In the genomic region with DNA sequence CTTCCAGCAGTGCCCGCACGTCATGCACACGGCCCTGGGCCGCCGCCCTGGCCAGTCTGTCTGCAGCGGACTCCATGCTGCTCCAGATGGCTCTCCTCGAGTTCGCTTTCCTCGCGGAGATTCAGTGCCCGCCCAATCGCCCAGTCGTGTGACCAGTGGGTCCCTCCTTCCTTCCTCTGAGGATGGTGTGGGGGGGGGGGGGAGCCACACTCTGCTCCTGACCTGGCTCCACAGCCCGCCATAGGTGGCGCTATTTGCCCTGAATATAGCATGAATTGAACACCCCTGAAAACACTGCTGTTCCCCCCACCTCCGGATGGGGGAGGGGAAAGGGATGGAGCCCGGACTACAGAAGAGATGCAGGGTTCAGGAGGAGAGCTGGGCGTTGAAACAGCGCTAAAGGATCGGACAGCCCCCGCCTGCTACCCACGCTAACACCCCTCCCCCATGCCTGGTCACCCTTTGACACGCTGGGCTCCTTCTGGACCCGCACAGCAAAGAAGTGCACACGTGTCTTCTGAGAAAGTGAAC, we compare ENCODE assay signal across 9 mouse cellular contexts. TPM values are rescaled to one million over a fixed set of nuclear protein-coding genes. Genes with fewer than 3 reads are reported as not detected.
DNase-seq lines count a peak whose midpoint lies in the region; ATAC-seq and TF ChIP-seq lines count a peak whose summit lies in the region.
"Had no signal": no experiment of that assay in that cellular context is flagged by ENCODE, and none has a peak within 500 bp of the region (broad histone marks: within the 10 kb centered on the region; RNA-seq: fewer than 3 reads in every experiment).

No protein-coding gene starts in this region.

- DNase-seq in heart, adult 2 months, result peak in 1 of 2 experiments; percentile 22
- no peak for DNase-seq in heart, adult 8-10 months (ENCODE audit: low spot score)
- peak; percentile 69 for DNase-seq in embryo, embryonic 10 days (ENCODE audit: low spot score)
- peak; percentile 63 for DNase-seq in hindbrain, embryonic 10.5 days (ENCODE audit: low spot score)
- DNase-seq in liver, embryonic 14.5 days (ENCODE audit: low read depth in 3 of 3, low spot score in 3 of 3), result no peak
- DNase-seq in frontal cortex, adult 2 months (ENCODE audit: extremely low spot score in 1 of 2, low spot score in 1 of 2), result no peak
- no peak for DNase-seq in T-cell, adult 2 months (ENCODE audit: low spot score)

- H3K27ac ChIP-seq in heart, adult 2 months, result no peak overlapping the region
- no peak overlapping the region for H3K27ac ChIP-seq in hindbrain, embryonic 10.5 days
- no peak overlapping the region for H3K27ac ChIP-seq in liver, embryonic 14.5 days
- no peak overlapping the region for H3K27ac ChIP-seq in neural tube, embryonic 15.5 days (replicated peaks)
- H3K27ac ChIP-seq: limb, embryonic 15.5 days had no signal

- peaks cover 18% of the 10 kb centered on the region for H3K27me3 ChIP-seq in heart, adult 2 months (ENCODE audit: control insufficient read depth, insufficient read depth, low read length)
- peaks cover 99% of the 10 kb centered on the region for H3K27me3 ChIP-seq in hindbrain, embryonic 10.5 days (ENCODE audit: insufficient read depth, poor library complexity, severe bottlenecking)
- H3K27me3 ChIP-seq in liver, embryonic 14.5 days (ENCODE audit: control insufficient read depth, insufficient read depth, low read length), result peaks cover 55% of the 10 kb centered on the region
- peaks cover 85% of the 10 kb centered on the region for H3K27me3 ChIP-seq in neural tube, embryonic 15.5 days (replicated peaks)

- peak; percentile 34 for TF ChIP-seq CTCF in heart, adult 2 months (IDR thresholded peaks at IDR 0.05)
- TF ChIP-seq CTCF in liver, embryonic 14.5 days (IDR thresholded peaks at IDR 0.05; ENCODE audit: low read depth), result 0 out of 2 replicates have a peak, but pooled peaks have one; percentile 16

- no peak for ATAC-seq in liver, embryonic 14.5 days (ENCODE audit: insufficient read depth)
- 0 out of 2 replicates have a peak, but pooled peaks have one; percentile 38 for ATAC-seq in neural tube, embryonic 15.5 days (ENCODE audit: low FRiP score)

- TF ChIP-seq EP300 in heart, adult 2 months (IDR thresholded peaks at IDR 0.05; ENCODE audit: insufficient read depth, low read depth, low read length), result no peak
- TF ChIP-seq EP300 in liver, embryonic 14.5 days (IDR thresholded peaks at IDR 0.05; ENCODE audit: low read depth), result no peak

- no peak for TF ChIP-seq POLR2A in heart, adult 2 months (IDR thresholded peaks at IDR 0.05; ENCODE audit: insufficient read depth, low read depth, low read length)

- 2% methylated on average over 25 of the region's 25 CpGs for WGBS in heart, adult 2 months
- WGBS in hindbrain, embryonic 10.5 days, result under 1% methylated on average over 25 of the region's 25 CpGs
- WGBS in liver, embryonic 14.5 days (ENCODE audit: insufficient replicate concordance), result 1% methylated on average over 25 of the region's 25 CpGs
- 0% methylated on average over 25 of the region's 25 CpGs for WGBS in neural tube, embryonic 15.5 days

- H3K9me3 ChIP-seq in hindbrain, embryonic 10.5 days, result no peaks in the 10 kb centered on the region
- no peaks in the 10 kb centered on the region for H3K9me3 ChIP-seq in liver, embryonic 14.5 days (ENCODE audit: control insufficient read depth, low read length)
- H3K9me3 ChIP-seq in neural tube, embryonic 15.5 days (replicated peaks), result no peaks in the 10 kb centered on the region
- H3K9me3 ChIP-seq: limb, embryonic 15.5 days had no signal

- intact Hi-C loops in heart, adult 2 months (cut with DNase I), result no loop called here

- H3K79me2 ChIP-seq in heart, adult 2 months (replicated peaks; ENCODE audit: control insufficient read depth, insufficient read depth, low read length), result no peaks in the 10 kb centered on the region

- no peak overlapping the region for H3K4me3 ChIP-seq in heart, adult 2 months
- peak overlapping the region; percentile 33 for H3K4me3 ChIP-seq in hindbrain, embryonic 10.5 days
- H3K4me3 ChIP-seq in liver, embryonic 14.5 days (ENCODE audit: insufficient read depth in 1 of 2, low read depth in 2 of 2, low read length in 2 of 2), result no peak overlapping the region
- no peak overlapping the region for H3K4me3 ChIP-seq in neural tube, embryonic 15.5 days (replicated peaks)
- H3K4me3 ChIP-seq: limb, embryonic 15.5 days had no signal

- no peak overlapping the region for H3K4me2 ChIP-seq in liver, embryonic 14.5 days (ENCODE audit: low read depth)
- H3K4me2 ChIP-seq in neural tube, embryonic 15.5 days, result 0 out of 2 replicates have a peak overlapping the region, but pooled peaks have one; percentile 8
- H3K4me2 ChIP-seq: limb, embryonic 15.5 days had no signal

- H3K36me3 ChIP-seq in heart, adult 2 months (ENCODE audit: control insufficient read depth, insufficient read depth, low read length), result no peaks in the 10 kb centered on the region
- H3K36me3 ChIP-seq in hindbrain, embryonic 10.5 days, result no peaks in the 10 kb centered on the region
- no peaks in the 10 kb centered on the region for H3K36me3 ChIP-seq in liver, embryonic 14.5 days (replicated peaks; ENCODE audit: control insufficient read depth, insufficient read depth, low read depth)
- no peaks in the 10 kb centered on the region for H3K36me3 ChIP-seq in neural tube, embryonic 15.5 days
- H3K36me3 ChIP-seq: limb, embryonic 15.5 days had no signal

- H3K9ac ChIP-seq in heart, adult 2 months (ENCODE audit: low read depth, low read length), result no peak overlapping the region
- H3K9ac ChIP-seq in liver, embryonic 14.5 days (replicated peaks), result no peak overlapping the region
- no peak overlapping the region for H3K9ac ChIP-seq in neural tube, embryonic 15.5 days (replicated peaks)
- H3K9ac ChIP-seq: limb, embryonic 15.5 days had no signal

- no peaks in the 10 kb centered on the region for H3K4me1 ChIP-seq in heart, adult 2 months (ENCODE audit: control insufficient read depth, insufficient read depth, low read length)
- H3K4me1 ChIP-seq in hindbrain, embryonic 10.5 days (replicated peaks), result peaks cover 7% of the 10 kb centered on the region
- no peaks in the 10 kb centered on the region for H3K4me1 ChIP-seq in liver, embryonic 14.5 days (replicated peaks; ENCODE audit: control insufficient read depth in 2 of 2, insufficient read depth in 2 of 2, low read length in 1 of 2)
- H3K4me1 ChIP-seq in neural tube, embryonic 15.5 days, result no peaks in the 10 kb centered on the region

RNA-seq across cellular contexts. Expression of gene Cdkn2a, which starts 12.4 kb away (rescaled TPM):
- total RNA-seq in heart, adult 2 months (2021), result not detected
- 0.31 and 0.47 TPM in 2 replicates for polyA plus RNA-seq in heart, adult 2 months (2012; rRNA removed)
- total RNA-seq in heart, adult 8-10 months (2022), result under 1 TPM in 2 of 4 experiments, not detected in 2; 0.32 to 0.62 TPM
- not detected in 2 replicates for polyA plus RNA-seq in hindbrain, embryonic 10.5 days (2016; fragmentation: Nextera tagmentation; extraction: Ambion mirVana)
- polyA plus RNA-seq in liver, embryonic 14.5 days (2012; rRNA removed), result not detected in 2 replicates
- polyA plus RNA-seq in liver, embryonic 14.5 days (2014; fragmentation: Nextera tagmentation; extraction: Ambion mirVana), result not detected in 2 replicates
- polyA plus RNA-seq in neural tube, embryonic 15.5 days (2015; fragmentation: Nextera tagmentation; extraction: Ambion mirVana), result not detected in 2 replicates
- polyA plus RNA-seq in frontal cortex, adult 2 months (2012; rRNA removed), result 0.19 and 0.20 TPM in 2 replicates
- polyA plus RNA-seq: limb, embryonic 15.5 days had no signal

RNA-seq across cellular contexts. Expression of gene Cdkn2b, which starts 28.7 kb away (rescaled TPM):
- total RNA-seq in heart, adult 2 months (2021), result under 1 TPM; 0.39 to 0.59 TPM
- polyA plus RNA-seq in heart, adult 2 months (2012; rRNA removed), result 0.53 and 0.94 TPM in 2 replicates
- 1 to 10 TPM in 1 of 4 experiments, under 1 TPM in 3; 0.50 to 1.9 (median 0.71) TPM for total RNA-seq in heart, adult 8-10 months (2022)
- 0.54 and 2.2 TPM in 2 replicates for polyA plus RNA-seq in hindbrain, embryonic 10.5 days (2016; fragmentation: Nextera tagmentation; extraction: Ambion mirVana)
- polyA plus RNA-seq in liver, embryonic 14.5 days (2012; rRNA removed), result 0.11 TPM in 2 replicates
- polyA plus RNA-seq in liver, embryonic 14.5 days (2014; fragmentation: Nextera tagmentation; extraction: Ambion mirVana), result not detected in 2 replicates
- 0.93 and 2.3 TPM in 2 replicates for polyA plus RNA-seq in neural tube, embryonic 15.5 days (2015; fragmentation: Nextera tagmentation; extraction: Ambion mirVana)
- polyA plus RNA-seq in frontal cortex, adult 2 months (2012; rRNA removed), result 1.5 and 2.4 TPM in 2 replicates

Comparison
In these comparisons a context has a peak if more than half of its experiments do, and no peak if none do; other contexts are left out.
1. DNase-seq: peak in embryo, embryonic 10 days (single experiment) and hindbrain, embryonic 10.5 days (single experiment); none in heart, adult 8-10 months (single experiment), liver, embryonic 14.5 days (0 of 3), frontal cortex, adult 2 months (0 of 2) and T-cell, adult 2 months (single experiment).